Mouse (Mus musculus): ENCODE measurements at regions not wholly inside any gene's neighbourhood (a gene's known extent, or its start where the extent isn't known, plus 50 kb on each side); places are given as distances from the start of the nearest gene placed in this dataset.

DNA sequence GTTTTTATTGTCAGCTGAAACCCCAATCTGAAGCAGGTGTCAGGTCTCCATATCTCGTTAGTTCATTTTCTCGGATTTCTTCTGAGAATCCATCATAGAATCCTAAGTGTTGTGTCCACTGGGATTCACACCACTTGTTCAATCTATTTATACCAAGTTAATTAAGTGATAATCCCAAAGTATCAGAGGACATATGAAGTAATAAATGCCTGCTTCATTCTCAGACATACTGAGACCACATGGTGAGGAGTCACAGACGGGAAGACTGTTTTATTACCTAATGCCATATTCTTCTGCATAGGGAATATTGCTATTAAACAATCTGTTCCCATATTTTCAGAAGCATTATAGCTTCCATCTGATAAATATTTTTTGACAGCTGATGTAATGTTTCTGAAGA lies 863.5 kb downstream of the Pdha2 start:
- Histone ChIP-seq H3K4me2 (no peak overlapping the region), H3K4me3 (ENCODE audit: low read depth, low read length) (no peak overlapping the region), H3K27ac (ENCODE audit: low read depth, low read length) (no peak overlapping the region), H3K9ac (ENCODE audit: low read depth, low read length) (no peak overlapping the region), H3K36me3 (ENCODE audit: control insufficient read depth, insufficient read depth, low read length) (no peaks in the 10 kb centered on the region), H3K9me3 (replicated peaks; ENCODE audit: control insufficient read depth, low read length) (no peaks in the 10 kb centered on the region), H3K4me1 (ENCODE audit: control insufficient read depth, insufficient read depth, low read length) (no peaks in the 10 kb centered on the region), H3K27me3 (ENCODE audit: control insufficient read depth, insufficient read depth, low read length) (no peaks in the 10 kb centered on the region)
- ATAC-seq (replicated peaks; ENCODE audit: insufficient number of reproducible peaks, low FRiP score, low TSS enrichment), result no peak
- 81% methylated on average over 3 of the region's 3 CpGs for WGBS (ENCODE audit: insufficient replicate concordance)

DNA sequence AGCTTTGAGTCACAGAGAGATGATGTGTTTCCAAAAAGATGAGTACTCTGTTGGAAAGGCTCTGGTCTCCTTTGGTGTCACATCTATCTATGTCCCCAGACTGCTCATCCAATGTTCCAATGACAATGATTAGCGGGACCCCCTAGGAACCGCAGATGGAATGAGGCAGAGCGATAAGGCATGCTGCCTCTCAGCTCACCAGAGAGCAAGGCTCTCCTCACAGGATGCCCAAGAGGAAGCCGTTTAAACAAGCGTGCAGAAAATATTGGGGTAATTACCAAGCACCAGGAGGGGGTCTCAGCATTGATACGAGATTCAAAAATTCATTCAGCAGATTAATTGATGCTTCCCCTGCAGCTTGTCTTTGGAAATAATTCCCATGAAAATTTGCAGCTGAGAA lies 871.5 kb downstream of the Pdha2 start:
- Histone ChIP-seq H3K9ac (ENCODE audit: low read depth, low read length) (no peak overlapping the region), H3K4me2 (no peak overlapping the region), H3K4me1 (ENCODE audit: control insufficient read depth, insufficient read depth, low read length) (no peaks in the 10 kb centered on the region), H3K36me3 (ENCODE audit: control insufficient read depth, insufficient read depth, low read length) (no peaks in the 10 kb centered on the region), H3K27me3 (ENCODE audit: control insufficient read depth, insufficient read depth, low read length) (no peaks in the 10 kb centered on the region), H3K27ac (ENCODE audit: low read depth, low read length) (no peak overlapping the region), H3K4me3 (ENCODE audit: low read depth, low read length) (no peak overlapping the region), H3K9me3 (replicated peaks; ENCODE audit: control insufficient read depth, low read length) (no peaks in the 10 kb centered on the region)
- WGBS (ENCODE audit: insufficient replicate concordance), result 82% methylated on average over 6 of the region's 6 CpGs
- no peak for ATAC-seq (replicated peaks; ENCODE audit: insufficient number of reproducible peaks, low FRiP score, low TSS enrichment)

DNA sequence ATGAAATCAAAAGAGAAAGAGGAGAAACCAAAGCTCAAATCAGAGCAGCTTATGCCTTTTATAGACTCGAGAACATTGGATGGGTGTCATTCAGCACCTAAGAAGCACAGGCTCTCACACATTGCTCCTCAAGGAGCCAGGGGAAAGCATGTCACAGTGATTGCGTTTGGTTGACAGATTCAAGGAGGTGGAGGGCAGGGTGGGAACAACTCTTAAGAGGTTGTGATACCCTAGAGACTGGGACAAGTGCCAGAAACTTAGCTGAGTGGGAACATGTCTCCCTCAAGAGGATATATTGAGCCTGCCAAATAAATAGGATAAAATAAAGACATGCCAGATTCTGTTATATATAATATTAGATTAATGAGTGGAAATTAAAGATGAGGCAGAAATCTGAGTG lies 898.4 kb downstream of the Pdha2 start:
- H3K36me3 ChIP-seq (ENCODE audit: control insufficient read depth, insufficient read depth, low read length), result no peaks in the 10 kb centered on the region
- no peaks in the 10 kb centered on the region for H3K27me3 ChIP-seq (ENCODE audit: control insufficient read depth, insufficient read depth, low read length)
- no peak overlapping the region for H3K4me2 ChIP-seq
- H3K9me3 ChIP-seq (replicated peaks; ENCODE audit: control insufficient read depth, low read length), result no peaks in the 10 kb centered on the region
- WGBS (ENCODE audit: insufficient replicate concordance), result 22% methylated on average over 2 of the region's 2 CpGs
- H3K4me3 ChIP-seq (ENCODE audit: low read depth, low read length), result no peak overlapping the region
- peak; percentile 49; the same call in 1 of the 2 replicates for ATAC-seq (replicated peaks; ENCODE audit: insufficient number of reproducible peaks, low FRiP score, low TSS enrichment)
- H3K4me1 ChIP-seq (ENCODE audit: control insufficient read depth, insufficient read depth, low read length), result no peaks in the 10 kb centered on the region
- no peak overlapping the region for H3K27ac ChIP-seq (ENCODE audit: low read depth, low read length)
- H3K9ac ChIP-seq (ENCODE audit: low read depth, low read length), result no peak overlapping the region

DNA sequence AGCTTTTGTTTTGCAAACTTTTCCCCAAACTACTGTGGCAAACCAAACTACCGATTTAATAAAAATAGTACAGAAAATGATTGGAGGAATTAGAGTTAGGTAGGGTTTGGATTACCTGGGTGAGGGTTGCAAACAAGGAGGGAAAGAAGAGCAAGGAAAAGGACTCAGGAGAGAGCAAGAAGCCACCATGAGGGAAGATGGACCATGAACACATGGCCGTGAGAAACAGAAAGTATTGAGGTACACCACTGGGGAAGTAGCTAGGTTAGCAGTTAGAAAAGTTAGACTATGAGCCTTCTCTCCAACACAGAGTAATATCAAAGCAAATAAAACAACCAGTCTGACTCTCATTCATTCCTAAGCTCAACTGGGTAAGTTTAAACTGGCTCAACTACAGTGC lies 912.8 kb downstream of the Pdha2 start:
- Histone ChIP-seq H3K4me2 (no peak overlapping the region), H3K4me1 (ENCODE audit: control insufficient read depth, insufficient read depth, low read length) (no peaks in the 10 kb centered on the region), H3K4me3 (ENCODE audit: low read depth, low read length) (no peak overlapping the region), H3K9me3 (replicated peaks; ENCODE audit: control insufficient read depth, low read length) (no peaks in the 10 kb centered on the region), H3K27ac (ENCODE audit: low read depth, low read length) (no peak overlapping the region), H3K36me3 (ENCODE audit: control insufficient read depth, insufficient read depth, low read length) (no peaks in the 10 kb centered on the region), H3K9ac (ENCODE audit: low read depth, low read length) (no peak overlapping the region), H3K27me3 (ENCODE audit: control insufficient read depth, insufficient read depth, low read length) (no peaks in the 10 kb centered on the region)
- 80% methylated on average over 2 of the region's 2 CpGs for WGBS (ENCODE audit: insufficient replicate concordance)
- ATAC-seq (replicated peaks; ENCODE audit: insufficient number of reproducible peaks, low FRiP score, low TSS enrichment), result no peak

All from heart, embryonic 11.5 days (tissue).